Mouse (Mus musculus) small intestine, adult 2 months (tissue): Measurements from ENCODE around the gene Sdhaf1.

Source experiments
- CTCF ChIP-seq: fragments of 200-500 bp; IDR thresholded peaks from 2 replicates; pipeline ENCODE4 v1.5.1; 2012; ENCODE audit warnings: low read depth, mild to moderate bottlenecking, control low read depth, inconsistent platforms, low read length, moderate library complexity, mixed read lengths; ENCODE audit not compliant: insufficient replicate concordance, insufficient read length; ENCODE audit errors: extremely low read depth
- POLR2A ChIP-seq: fragments of 200-500 bp; IDR thresholded peaks from 2 replicates; pipeline ENCODE4 v1.6.1; 2012; ENCODE audit warnings: low read depth, mild to moderate bottlenecking, control low read depth, inconsistent platforms, low read length, moderate library complexity

DNA sequence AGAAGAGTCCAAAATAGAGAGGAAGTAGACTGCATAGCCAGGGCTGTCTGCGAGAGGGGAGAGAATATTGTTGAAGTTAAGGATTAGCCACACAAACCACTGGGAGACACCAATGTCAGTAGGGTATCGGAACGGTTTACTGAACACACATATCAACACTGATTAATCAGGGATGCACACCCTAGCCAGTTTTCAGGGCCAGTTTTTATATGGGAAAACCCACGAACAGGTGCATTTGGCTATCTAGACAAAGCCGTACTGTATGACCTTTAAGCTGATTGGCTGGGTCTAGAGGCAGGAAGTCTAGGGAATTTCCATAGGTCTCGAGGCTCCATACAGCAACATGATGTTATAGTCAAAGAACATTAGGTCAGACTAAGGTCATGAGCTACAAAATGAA, 830 bp downstream of the Sdhaf1 start:
- TF ChIP-seq CTCF (no peak), POLR2A (no peak)
